Mouse (Mus musculus) lung, postnatal 4 days (tissue): Measurements from ENCODE around the gene Gm7544.
"Not testable (repeated sequence)": the region's sequence is repeated elsewhere in the genome, so short reads cannot be mapped to it uniquely, and the experiment has no call there.

ENCODE experiments used
- DNase-seq, 2 experiments: peaks; one replicate each; pipeline ENCODE4 v3.0.0; 2021

Gm7544 gene

DNA sequence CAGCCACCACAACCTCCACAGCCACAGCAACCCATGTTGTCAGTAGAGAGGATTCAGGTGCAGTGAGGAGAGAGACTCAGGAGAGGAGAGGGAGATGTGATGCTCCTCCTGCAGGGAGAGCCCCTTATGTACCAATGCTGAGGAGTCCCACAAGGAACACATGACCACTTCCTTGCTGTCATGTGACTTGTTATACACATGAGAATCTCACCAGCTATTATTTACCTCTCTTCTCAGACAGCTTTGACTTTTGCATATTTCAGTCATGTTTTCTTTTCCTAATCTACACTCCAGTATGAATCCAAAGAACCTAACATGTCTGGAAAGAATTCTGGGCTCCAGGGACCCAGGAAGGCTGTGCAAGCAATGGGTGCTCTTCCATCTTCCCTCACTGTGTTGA, at the start of gene Gm7544:
Gene Gm7544, minus strand, starts transcription at position 101 of the 400 bp plus-strand sequence.
- not testable (repeated sequence) for DNase-seq

DNA sequence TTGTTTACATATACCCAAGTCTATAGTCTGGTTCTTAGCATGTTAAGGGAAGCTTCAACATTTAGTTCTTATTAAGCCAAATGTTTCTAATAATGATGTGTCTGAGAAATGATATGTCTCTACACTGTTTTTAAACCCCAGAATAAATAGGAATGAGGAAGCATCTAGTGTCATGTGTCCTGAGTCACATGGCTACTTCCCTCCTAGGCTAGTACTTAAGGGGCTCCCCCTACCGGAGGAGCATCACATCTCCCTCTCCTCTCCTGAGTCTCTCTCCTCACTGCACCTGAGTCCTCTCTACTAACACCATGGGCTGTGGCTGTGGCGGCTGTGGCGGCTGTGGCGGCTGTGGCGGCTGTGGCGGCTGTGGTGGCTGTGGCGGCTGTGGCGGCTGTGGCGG, 44.5 kb upstream of the Gm7544 start, which contains the start of gene Gm47959:
Gene Gm47959, plus strand, starts transcription at position 243 of the 400 bp plus-strand sequence.
- not testable (repeated sequence) for DNase-seq

DNA sequence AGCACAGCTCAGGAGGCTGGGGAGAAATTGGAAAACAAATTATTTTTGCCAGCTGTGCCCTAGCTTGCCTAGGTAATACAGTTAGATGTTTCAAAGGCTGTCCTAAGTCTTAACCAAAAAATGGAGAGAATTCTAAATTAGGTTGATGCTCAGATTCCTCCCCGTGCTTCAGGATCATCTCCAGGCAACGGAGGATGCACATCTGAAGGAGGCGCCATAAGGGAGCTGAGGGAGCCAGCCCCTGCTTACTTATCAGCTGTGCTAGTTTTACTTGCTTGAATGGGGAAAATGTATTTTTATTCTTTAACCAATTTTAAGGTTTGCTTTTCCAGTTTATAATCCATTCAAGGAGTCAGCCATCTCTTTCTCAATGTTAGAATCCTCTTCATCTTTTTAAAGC, 38.1 kb upstream of the Gm7544 start:
- no peak for DNase-seq

DNA sequence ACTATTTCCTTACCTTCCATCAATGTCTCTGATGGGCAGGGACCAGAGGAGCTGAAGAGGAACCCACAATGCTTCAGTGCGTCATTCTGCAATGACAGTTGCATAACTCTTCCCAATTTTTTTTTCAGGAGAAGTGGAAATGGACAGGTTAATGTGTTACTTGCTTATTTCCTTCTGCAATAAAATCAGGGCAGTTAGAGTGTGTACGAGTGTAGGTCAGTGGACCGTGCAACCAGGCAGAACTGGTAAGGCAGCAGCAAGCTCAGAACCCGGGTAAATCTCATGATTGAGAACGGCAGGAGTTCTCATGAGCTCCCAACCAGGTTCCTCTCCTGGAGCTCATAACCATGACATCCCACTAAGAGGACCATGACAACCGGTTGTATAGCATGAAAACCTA, 36.3 kb upstream of the Gm7544 start:
- no peak for DNase-seq

DNA sequence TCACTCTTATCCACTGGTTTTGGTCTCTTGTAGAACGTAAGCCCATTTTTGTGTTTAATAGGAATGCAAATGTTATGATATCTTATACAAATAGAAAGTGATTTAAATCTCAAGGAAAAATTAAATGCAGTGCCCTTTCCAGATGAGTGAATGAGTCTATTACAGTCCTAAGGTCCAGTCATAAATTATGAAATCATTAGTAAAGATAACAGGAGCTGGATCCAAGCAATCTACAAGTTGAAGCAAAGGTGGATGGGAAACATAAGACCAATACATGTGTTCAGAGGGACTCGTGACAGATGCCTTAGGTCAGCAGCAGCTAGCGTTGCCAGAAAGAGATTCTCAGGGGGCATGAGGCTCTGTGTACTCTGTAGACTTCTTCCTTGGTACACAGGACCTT, 35.8 kb upstream of the Gm7544 start:
- DNase-seq, result no peak

DNA sequence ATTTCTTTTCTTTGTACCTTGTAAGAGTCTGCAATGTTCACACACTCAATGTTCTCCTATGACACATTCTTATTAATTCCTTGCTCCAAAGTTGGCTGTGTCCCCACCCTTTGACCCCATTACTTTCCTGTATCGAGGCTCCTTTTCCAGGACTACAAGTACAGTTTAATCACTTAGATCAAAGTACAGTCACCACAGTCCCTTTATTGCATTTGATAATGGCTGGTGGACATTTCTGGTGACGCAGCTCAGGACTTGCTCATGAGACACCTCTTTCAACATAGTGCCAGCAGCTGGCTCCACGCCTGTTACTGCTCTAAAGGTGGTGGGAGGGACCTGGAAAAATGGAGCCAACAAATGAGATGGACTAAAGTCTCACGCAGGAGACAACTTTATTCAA, 35.2 kb upstream of the Gm7544 start:
- DNase-seq, result no peak

DNA sequence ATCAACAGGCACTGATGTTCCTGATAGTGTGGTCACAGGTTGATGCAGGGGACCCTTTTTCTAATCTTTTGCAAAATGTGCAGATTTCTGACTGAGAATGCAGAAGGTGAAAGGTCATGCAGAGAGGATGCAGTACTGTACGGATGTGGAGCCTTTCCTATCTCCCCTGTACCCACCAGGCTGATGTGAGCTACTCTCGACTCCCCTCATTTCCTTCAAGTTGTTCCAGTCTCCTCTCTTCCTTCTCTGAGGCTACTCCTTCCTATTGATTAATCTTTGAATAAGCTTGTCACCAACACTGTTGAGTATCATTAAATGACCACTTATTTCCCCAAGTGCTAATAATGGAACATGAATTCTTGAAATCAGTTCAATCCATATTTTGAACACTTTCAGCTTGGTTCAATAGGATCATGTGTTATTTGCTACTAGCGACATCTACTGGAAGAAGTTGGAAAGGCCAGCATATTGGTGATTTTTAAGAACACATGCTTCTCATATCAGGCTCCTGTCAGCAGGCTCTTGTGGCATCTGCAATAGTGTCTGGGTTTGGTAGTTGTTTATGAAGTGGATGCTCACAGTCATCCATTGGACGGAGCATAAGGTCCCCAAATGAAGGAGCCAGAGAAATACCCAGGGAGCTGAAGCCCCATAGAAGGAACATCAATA, 31.9 kb upstream of the Gm7544 start:
- DNase-seq, result peak in 1 of 2 experiments; percentile 54

DNA sequence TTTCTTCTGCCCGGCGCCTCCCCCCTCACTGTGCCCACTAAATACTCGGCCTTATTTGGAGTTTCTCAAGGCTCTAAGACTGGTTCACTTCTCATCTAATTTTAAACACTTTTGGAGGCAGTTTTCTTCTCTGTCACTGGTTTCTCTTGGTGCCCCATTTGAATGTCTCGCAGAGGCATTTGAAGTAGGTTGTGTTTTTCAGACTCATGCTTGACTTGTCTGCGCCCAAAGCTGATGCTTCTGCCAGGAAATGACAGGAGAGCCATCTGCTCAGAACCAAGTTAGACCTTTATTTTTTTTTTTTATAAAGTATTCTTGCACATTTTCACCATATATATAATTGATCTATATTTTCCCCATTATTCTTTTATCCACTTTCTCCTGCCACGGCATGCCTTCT, 30.9 kb upstream of the Gm7544 start:
- no peak for DNase-seq

DNA sequence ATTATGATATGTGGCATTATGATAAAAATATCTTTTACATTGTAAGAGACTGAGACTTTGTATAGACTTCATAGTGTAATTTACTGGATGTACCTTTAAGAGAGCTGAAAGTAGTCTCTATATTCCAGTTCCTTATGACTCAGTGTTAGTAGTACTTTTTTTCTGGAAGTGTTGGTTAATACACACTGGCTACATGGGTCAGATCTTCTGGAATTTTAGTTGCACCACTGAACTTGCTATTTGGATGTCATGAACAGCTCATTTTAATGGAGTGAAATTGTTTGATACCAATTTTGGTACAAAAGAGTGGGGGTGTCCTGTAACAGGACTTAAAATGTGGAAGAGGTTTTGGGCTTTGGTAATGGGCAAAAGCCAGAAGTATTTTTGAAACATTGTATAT, 22.0 kb upstream of the Gm7544 start:
- no peak for DNase-seq

DNA sequence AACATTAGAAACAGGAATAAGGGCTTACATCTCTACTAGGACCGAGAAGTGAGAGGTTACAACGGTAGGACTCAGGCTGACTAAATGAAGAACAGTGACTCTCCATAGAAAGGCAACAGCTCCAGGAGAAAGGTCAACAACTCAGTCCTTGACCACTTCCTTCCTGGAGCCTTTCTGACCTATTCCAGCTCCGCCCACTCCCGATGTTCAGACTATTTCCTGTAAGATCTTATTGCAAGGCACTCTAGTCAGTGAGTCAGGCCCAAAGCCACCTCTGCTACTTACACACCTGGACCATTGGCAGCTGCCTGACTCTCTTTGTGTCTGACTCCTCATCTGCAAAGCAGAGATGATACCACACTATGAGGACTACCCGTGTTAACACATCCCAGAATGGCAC, 19.9 kb upstream of the Gm7544 start:
- peak; percentile 37 for DNase-seq

DNA sequence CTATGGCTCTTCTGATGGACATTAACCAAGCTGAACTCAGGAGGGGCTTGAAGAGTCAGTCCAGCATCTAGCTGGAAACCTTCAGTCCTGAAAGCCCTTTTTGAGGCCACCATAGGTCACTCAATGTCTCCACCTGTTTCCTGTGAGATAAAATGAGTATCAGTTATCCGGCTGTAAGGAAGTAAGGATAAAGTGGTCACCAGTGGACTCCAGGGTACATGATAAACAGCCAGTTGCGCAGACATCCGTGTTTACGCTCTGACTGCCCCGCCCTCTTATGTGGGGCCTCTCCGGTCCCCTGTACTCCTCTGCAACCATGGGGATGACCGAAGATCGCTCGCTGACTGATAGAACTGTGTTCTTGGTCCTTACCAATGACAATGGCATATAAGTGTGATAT, 18.5 kb upstream of the Gm7544 start:
- peak; percentile 51 to 83 for DNase-seq

DNA sequence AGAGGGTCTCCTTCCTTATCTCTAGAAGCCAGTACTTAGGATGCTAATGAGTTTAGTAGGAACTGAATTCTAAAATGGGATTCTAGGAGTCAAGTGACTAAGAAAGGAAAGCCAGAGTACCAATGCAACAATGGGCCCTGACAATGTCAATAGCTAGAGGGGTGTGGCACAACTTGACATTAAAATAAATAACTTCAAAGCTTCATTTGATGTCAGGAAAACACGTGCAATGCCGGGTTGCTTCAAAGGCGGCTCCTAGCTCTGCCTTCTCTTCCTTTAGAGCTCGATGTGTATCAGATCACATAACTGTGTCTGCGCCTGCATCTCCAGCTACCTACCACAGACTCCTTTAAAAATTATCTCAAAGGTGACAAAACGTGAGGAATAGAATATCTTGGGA, 18.1 kb upstream of the Gm7544 start:
- peak; percentile 38 to 43 for DNase-seq

DNA sequence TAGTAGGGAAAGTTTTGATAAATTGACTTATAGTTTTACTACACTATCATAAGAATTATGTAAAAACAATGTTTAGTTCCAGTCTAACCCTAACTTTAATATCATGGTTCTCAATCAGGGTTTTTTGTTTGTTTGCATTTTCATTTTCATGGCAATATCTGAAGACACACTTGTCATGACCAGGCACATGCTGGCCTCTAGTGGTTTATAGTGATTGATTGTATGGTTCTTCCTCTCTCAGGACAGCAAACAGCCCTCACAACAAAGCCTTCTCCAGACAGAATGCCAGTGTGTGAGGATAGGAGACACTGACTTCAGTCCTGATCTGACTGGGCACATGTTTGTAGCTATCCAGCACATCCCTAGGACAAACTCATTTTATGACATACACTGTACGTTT, 17.4 kb upstream of the Gm7544 start:
- peak in 1 of 2 experiments; percentile 22 for DNase-seq

DNA sequence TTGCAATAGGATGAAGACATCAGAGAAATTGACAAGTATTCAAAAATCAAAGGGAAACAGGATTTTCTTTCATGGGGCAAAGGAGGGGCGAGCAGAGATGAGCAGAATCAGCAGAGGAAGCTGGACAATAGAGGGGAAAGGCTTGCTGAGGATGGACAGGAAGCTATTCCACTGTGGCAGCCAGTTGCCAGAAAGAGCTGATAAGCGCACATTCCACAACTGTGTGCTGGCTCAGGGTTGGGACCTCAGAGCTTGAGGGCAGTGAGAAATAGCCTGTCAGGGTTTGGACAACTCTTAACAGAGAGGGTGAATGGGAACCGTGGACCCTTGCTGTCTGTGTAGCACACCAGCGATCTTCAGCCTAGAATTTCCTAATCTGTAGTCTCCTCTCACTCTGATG, 16.2 kb upstream of the Gm7544 start:
- DNase-seq, result peak; percentile 34 to 66

DNA sequence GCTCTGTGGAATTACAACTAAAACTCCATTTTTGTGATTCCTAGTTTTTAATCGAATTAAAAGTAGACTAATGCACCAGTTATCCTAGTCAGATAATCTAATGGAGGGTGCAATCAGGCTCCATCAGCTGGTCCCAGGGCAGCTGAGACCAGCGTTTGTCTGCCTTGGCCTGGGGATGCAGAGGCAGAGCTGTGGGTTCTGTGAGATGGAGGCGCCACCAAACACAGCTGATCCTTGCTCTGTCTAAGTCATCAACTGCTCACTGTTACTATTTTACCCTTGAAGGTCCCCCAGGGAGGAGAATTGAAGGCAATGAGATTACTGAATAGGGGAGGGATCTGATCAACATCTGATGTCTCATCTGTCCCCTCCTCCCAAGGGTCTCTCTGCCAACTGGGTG, 10.6 kb upstream of the Gm7544 start:
- no peak for DNase-seq

DNA sequence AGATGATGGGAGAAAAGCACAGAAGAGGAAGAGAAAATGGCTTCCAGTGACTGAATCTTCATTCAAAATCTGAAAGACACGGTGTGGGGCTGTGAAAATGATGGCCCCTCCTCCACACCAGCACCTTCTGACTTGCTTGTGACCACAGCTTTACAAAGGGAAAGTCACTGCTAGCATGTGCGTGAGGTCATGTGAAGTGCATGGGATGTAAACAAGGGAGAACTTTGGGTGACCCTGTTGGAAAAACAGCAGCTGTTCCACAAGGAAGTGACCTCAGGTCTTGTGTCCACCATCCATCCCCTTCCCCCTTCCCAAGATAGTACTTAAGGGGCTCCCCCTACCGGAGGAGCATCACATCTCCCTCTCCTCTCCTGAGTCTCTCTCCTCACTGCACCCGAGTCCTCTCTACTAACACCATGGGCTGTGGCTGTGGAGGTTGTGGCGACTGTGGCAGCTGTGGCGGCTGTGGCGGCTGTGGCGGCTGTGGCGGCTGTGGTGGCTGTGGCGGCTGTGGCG, 4.1 kb upstream of the Gm7544 start, which contains the start of gene Gm47955:
Gene Gm47955, plus strand, starts transcription at position 417 of the 516 bp plus-strand sequence.
- no peak for DNase-seq

DNA sequence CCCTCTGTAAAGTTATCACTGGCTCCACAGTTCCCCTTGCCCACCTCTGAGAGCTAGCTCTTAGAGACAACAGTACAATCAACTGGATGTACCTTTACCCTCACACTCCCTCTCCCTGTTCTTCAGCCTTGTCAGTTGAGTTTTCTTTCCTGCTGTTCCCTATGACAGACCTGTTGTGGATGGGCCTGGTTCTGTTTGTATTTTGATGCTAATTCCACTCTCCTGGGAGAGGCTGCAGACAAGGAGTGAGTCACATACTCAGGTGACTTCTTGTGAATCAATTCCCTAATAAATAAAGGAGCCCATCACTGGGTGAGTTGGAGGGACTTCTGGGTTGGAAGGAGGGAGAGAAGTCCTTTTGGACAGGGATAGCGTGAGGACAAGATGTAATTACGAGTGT, 7.2 kb downstream of the Gm7544 start:
- no peak for DNase-seq

DNA sequence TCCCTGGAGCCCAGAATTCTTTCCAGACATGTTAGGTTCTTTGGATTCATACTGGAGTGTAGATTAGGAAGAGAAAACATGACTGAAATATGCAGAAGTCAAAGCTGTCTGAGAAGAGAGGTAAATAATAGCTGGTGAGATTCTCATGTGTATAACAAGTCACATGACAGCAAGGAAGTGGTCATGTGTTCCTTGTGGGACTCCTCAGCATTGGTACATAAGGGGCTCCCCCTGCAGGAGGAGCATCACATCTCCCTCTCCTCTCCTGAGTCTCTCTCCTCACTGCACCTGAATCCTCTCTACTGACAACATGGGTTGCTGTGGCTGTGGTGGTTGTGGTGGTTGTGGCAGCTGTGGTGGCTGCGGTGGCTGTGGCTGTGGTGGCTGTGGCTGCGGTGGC, 9.8 kb downstream of the Gm7544 start:
- DNase-seq, result not testable (repeated sequence)

DNA sequence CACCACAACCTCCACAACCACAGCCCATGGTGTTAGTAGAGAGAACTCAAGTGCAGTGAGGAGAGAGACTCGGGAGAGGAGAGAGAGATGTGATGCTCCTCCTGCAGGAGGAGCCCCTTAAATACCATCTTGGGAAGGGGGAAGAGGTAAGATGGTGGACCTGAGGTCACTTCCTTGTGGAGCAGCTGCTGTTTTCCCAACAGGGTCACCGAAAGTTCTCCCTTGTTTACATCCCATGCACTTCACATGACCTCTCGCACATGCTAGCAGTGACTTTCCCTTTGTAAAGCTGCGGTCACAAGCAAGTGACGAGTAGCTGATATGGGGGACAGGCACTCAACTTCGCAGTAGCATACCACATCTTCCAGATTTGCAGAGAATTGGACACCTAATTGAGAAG, 12.5 kb downstream of the Gm7544 start, which contains the start of gene A030003K21Rik:
Gene A030003K21Rik, minus strand, starts transcription at position 94 of the 400 bp plus-strand sequence.
- DNase-seq, result not testable (repeated sequence)

DNA sequence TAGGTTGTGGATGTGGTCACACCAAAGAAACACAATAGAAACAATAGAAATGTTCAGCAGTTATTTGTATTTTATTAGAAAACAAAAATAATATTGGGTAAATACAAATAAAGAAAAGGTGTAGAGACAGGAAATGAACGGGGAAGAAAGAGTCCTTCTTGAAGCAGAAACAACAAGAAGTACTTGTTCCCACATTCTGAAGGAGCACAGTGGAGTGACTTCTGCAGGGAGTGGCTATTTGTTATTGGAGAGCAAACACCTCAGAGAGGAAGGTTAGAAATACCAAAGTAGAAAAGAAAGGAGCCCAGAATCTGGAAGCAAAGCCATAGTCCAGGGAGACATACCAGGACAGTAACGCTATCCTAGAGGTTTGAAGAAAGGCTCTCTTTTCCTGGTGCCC, 13.3 kb downstream of the Gm7544 start:
- DNase-seq, result not testable (repeated sequence)

DNA sequence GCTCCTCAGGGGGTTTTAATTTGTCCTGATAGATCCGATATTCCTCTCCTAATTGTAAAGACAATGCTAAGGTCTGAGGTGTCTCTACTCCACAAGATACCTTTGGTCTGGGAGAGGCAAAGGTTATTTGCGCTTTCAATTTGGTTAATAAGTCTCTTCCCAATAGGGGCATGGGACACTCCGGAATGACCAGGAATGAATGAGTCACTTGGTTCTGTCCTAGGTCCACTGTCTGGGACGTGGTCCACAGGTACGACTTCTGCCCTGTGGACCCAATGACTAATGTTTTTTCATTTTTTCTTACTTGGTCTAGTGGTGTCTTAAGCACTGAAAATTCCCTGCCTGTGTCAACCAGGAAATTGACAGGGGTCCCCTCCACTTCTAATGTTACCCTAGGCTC, 17.1 kb downstream of the Gm7544 start:
- DNase-seq, result no peak

DNA sequence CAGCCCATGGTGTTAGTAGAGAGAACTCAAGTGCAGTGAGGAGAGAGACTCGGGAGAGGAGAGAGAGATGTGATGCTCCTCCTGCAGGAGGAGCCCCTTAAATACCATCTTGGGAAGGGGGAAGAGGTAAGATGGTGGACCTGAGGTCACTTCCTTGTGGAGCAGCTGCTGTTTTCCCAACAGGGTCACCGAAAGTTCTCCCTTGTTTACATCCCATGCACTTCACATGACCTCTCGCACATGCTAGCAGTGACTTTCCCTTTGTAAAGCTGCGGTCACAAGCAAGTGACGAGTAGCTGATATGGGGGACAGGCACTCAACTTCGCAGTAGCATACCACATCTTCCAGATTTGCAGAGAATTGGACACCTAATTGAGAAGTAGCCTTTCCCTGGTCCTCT, 24.5 kb downstream of the Gm7544 start, which contains the start of gene Gm6217:
Gene Gm6217, minus strand, starts transcription at position 74 of the 400 bp plus-strand sequence.
- not testable (repeated sequence) for DNase-seq

DNA sequence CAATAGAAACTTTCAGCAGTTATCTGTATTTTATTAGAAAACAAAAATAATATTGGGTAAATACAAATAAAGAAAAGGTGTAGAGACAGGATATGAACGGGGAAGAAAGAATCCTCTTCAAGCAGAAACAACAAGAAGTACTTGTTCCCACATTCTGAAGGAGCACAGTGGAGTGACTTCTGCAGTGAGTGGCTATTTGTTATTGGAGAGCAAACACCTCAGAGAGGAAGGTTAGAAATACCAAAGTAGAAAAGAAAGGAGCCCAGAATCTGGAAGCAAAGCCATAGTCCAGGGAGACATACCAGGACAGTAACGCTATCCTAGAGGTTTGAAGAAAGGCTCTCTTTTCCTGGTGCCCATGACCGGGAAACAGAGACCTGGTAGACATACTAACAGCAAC, 25.3 kb downstream of the Gm7544 start:
- not testable (repeated sequence) for DNase-seq

DNA sequence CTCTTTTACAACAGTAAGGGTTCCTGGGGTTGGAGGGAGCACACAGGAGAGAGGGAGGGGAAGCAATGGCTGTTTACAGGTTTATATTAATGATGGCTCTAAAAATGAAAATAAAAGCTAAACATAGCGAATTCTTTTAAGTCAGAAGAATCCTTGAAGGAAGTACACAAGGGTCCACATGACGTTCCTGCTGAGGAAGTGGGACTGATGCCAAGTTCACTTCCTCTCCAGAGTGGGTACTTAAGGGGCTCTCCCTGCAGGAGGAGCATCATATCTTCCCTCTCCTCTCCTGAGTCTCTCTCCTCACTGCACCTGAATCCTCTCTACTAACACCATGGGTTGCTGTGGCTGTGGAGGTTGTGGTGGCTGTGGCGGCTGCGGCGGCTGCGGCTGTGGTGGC, 31.2 kb downstream of the Gm7544 start, which contains the start of gene A030014E15Rik:
Gene A030014E15Rik, plus strand, starts transcription at position 268 of the 400 bp plus-strand sequence.
- DNase-seq, result peak; percentile 28 to 36
